Mouse (Mus musculus) frontal cortex, postnatal 10 days (tissue): ENCODE measurements around the gene Apoh.

Experiments
- DNase-seq, 2 experiments: peaks; one replicate each; pipeline ENCODE4 v3.0.0; 2022; ENCODE audit warnings: low spot score in 2 of 2, mixed read lengths in 1 of 2

Apoh gene

DNA sequence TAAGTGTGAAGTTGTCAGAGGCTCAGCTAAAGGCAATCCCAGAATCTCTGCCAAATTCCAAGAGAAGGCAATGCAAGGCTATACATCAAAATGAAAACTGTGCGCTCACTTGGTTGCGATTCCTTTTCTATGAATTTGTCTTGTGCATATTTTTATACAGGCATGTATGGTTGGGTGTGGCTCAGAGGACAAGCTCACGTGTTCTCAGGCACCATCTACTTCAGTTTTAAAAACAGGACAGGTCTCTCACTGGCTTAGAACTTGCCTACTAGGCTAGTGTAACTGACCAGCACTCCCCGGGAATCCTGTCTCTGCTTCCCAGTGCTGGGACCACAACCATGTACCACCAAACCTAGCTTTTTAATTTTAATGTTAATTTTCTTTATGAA lies 35.2 kb downstream of the Apoh start:
- no peak for DNase-seq

DNA sequence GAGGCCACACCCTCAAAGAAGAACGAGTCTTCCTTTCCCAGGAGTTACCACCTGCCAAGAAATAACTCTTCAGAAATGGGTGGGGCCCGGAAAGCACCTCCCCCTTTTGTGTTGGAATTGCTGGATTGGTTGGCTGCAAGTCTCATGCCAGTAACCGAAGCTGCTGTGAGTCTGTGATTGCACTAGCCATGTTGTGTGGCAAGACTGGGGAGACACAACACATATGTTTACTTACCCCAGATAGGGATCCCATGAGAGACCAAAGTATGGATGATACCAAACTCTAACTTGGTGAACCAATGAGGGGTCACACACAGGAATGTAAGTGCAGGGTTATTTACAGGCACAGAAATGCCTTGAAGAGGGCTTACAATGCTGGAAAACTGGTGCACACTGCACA lies 39.5 kb downstream of the Apoh start:
- no peak for DNase-seq

DNA sequence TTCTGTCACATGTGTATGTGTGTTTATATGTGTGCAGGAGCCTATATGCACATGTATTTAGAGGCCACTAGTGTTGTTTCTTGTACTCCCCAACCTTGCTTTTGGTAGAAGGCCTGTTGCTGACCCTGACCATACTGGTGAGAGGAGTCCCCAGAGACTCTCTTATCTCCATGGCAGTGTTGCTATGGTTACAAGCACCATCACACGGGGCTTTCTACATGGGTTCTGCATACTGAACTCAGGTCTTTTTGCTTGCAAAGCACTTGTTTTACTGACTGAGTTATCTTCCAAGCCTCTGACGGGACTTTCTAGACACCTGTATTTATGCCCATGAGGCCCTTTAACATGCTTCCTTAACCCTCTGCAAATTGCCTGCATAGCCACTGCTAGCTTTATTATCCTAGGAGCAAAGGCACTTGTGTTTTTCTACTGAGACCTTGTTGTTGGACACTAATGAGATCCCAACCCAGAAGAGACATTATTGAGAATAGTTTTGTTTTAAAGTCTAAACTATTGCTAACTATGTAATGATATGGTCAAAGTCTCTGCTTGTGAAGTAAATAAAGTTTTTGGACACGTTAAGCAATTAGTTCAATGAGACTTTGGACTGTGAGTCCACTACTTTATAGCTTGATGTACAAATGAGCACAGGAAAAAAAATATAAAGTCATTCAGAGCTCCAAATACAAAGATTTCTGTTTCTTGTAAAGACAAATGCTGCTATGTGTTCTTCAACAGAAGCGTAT lies 41.9 kb downstream of the Apoh start:
- DNase-seq, result no peak

DNA sequence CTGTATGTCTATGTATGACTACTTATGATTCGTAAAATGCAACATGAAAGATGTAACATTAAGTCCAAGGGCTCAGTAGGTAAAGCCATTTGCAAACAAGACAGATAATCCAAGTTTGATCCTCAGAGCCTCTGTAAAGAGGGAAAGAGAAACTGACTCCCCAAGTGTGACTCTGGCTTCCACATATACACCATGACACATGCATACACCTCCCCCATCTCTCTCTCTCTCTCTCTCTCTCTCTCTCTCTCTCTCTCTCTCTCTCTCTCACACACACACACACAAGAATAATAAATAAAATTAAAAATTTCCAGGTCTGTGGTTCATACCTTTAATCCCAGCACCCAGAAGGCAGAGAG lies 42.5 kb downstream of the Apoh start:
- no peak for DNase-seq

DNA sequence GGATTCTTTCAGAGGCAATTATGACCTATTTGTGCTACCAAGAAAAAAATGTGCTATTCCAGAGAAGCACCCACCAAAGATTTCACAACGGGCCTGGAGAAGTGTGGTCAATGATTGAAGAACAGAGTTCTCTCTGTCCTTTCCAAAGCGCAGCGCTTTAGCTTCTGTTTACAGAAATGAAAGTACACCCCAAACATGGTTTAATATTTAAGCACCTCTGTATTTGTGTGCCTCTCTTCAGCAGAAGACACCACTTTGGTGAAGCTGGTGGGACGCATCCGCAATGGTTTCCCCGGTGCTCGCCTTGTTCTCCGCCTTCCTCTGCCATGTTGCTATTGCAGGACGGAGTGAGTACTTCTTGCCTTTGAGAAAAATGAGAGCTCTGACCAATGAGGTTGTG lies 51.9 kb downstream of the Apoh start:
- DNase-seq, result no peak

DNA sequence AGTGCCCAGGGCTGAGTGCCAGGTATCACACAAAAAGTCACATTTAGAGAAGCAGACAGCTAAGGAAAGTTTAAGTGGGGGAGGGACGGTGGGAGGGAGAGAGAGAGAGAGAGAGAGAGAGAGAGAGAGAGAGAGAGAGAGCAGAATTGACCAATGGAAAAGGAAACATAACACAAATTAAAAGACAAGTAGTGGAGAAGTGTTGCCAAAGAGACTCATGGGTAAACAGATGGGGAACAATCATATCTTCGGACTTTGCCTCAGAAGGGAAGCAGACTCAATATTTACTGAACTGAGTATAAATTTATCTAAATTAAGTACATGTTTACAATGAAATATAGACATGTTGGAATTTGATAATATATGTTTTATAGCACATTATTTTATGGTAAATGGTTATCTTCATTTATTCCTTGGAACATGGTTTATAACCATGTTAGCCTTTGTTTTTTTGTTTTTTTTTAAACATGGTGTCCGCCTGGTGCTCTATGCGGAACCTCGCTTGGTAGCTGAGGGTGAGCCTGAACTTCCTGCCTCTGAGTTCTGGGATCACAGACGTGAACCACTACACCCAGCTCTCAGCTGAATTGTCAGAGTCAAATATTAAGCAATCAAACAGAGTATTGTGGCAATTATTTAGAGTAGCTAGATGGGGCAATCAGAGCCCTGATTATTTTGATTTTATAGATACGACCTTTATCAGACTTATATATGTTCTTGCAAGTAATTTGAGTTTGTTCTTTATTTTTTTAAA lies 53.1 kb downstream of the Apoh start:
- DNase-seq, result no peak

DNA sequence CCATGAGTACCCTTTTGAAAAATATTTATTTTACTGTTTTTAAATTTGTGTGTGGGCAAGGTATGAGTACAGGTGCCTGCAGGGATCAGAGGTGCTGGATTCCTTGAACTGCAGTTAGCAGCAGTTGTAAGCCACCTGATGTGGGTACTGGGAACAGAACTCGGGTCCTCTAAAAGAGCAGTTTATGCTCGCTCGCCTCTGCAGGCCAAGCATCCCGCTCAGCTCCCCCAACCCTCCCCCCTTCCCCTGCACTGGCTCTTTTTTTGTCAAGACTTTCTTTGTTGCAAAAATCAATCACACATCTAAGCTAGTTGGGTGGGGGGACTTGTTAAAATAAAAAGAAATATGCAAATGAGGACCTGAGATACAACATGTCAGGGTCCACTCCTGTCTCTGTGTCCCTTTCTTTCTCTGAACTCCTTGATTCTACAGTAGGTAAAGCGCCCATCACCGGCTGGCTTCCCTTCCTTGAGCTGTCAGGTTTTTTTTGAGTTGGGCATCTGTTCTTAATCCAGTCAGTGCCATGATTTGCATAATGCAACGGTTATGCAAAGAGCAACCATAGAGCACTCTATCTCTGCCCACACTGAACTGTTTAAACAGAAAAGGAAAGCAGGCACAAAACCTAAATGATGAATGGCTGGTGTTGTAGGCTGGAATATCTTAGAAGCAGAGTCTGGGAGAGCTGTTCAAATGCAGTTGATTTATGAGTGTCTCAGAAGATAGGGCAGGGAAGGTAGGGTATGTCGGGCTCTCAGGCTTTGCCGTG lies 66.9 kb downstream of the Apoh start:
- DNase-seq, result no peak

DNA sequence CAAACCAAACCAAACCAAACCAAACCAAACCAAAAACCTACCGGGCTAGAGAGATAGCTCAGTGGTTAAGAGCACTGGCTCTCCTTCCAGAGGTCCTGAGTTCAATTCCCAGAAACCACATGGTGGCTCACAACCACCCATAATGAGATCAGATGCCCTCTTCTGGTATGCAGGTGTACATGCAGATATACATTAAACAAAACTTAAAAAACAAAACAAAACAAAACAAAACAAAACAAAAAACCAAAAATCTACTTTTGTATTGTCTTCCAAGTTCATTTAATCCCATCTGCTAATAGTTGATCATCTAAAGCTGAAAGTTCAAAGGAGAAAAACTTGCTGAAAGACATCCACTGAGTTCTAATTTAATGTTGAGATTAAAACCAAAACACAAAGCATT lies 73.2 kb downstream of the Apoh start:
- no peak for DNase-seq

DNA sequence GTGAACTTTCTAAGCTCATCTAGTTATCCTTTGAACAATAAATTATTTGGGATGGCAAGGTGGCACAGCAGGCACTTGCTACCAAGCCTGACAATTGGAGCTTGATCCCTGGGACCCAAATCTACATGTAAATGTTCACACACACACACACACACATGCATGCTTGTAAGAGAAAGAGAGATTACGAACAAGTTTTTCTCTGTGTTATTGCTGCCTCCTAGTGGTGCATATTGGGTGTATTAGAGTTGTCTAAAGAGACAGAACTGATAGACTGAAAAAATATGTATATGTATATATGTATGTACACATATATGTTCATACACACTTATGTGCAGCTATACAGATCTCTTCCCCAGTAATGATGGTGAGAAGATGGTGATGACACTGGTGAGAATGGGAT lies 75.4 kb downstream of the Apoh start:
- DNase-seq, result no peak

DNA sequence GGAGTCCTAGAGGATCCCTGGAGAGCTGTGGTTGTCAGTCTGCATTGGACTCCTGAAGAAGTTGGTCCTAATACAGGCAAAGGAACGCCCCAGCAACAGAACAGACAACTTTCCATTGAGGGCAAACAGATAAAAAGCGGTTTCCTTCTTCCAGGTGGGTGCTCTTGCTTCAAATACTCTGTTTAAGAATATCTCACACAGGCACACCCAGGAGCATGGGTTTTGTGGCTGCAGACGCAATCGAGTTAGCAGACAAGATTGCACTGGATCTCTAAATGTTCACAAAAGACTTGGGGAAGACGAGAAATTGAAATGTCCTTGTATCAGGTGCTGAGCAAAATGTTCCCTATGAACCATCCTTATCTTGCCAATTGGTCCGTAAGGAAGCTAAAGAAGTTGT lies 76.1 kb downstream of the Apoh start:
- no peak for DNase-seq

DNA sequence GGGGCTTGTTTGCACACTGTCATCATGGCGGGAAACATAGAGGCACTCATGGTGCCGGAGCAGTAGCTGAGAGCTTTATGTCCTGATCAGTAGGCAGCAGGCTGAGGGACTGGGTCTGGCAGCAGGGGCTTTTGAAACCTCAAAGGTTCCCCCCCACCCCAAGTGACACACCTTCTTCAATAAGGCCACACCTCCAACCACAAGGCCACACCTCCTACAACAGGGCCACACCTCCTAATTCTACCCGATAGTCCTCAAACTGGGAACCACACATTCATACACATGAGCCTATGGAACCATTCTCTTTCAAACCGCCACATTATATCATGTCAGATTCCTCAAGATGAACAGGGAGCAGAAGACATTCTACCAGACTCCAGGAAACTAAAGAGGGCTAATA lies 77.6 kb downstream of the Apoh start:
- DNase-seq, result no peak

DNA sequence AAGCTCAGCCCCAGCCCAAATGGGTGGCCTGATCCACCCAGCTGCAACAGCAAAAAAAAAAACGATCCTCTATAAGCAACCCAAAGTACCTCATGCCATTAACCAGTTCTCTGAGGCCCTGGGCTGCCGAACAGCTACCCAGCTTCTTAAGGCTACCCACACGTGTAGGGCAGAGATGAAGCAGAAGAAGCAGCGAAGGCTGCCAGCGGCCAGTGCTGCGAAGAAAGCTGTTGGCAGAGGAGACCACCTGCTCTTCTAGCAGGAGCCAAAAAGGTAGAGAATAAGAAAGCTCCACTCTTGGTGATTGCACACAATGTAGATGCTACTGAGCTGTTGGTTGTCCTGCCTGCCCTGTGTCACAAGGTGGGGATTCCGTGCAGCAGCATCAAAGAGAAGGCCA lies 80.1 kb downstream of the Apoh start:
- no peak for DNase-seq

DNA sequence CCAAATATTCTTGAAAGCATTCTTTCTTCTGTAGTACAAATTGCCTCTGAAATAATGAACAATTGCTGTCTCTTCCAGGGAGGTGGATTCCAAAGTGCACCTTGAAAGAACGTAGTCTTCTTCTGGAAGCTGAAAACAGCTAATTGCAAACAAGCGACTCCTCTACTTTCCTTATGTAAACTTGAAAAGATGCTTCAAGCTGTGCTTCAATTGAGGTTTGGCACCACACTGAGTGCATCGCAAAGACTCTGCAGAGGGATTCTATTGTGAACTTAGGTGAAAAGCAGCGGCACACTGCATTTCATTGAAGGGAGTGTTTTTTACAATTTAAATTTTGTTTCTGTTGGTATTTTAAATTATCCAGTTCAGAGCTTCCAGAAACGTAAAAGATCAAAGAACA lies 81.0 kb downstream of the Apoh start:
- no peak for DNase-seq

DNA sequence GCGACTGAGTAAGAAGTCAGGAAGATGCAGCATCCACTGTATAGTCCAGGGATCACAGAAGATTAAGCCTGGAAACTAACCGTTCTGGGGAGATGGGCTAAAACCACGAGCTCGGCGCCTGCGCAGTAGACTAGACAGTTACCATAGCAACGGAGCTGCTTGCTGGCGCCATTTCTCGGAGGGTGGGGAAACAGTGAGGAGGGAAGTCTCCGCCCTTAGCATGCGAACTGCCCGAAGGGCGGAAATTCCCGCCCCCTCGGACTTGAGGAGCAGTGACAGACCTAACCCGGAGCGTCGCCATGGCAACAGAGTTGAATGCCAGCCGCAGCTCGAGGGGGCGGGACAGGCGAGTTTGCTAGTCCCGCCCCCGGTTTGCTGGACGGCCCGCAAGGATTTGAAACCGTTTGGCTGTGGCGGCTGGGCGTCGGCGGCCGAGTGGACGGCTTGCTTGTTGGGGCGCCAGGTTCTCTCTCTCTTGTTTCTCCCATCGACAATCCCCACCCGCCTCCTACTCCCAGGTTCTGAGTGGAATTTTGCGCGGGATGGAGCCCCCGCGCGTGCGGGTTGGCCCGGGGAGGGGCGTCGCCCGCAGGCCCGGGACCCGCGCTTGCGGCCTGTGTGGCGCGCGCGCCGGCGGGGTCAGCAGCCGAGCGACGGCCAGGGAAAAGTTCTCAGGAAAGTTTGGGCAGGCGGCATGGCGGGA lies 81.9 kb downstream of the Apoh start, which contains the start of gene Cep112:
Cep112 (plus strand) TSS at position 304 of the 703 bp plus-strand sequence.
- DNase-seq, result peak; percentile 95 to 98

DNA sequence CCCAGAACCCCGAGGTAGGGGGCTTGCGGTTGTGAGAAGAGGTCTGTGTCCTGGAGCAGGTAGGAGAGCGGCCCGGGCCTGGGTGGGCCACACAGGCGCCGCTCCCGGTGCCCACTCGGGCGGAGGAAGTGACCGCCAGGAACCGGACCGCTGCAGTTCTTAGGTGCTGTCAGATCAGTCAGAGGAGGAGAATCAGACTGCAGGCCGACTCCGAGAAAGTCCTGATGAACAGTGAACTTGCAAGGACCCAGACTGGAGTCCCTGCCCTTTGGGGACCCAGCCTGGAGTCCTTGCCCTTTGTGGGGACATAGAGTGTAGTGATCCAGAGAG lies 82.4 kb downstream of the Apoh start:
- no peak for DNase-seq

DNA sequence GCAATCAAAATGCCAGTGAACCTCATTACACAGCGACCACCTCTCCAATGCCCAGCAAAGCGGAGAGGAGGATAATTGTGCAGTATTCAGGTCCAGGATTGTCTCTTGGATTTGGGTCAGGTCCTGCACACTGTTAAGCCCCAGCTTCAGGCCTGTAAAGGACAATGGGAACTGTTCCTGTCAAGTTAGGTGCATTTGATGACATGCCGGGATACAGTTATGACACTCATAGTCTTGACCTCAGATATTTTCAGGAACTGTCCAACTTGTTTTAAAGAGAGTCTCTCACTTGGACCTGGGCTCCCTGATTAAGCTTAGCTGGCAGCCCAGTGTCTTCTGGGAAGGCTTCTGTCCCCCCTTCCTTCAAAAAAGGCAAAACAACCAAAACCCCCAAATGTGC lies 82.9 kb downstream of the Apoh start:
- no peak for DNase-seq

DNA sequence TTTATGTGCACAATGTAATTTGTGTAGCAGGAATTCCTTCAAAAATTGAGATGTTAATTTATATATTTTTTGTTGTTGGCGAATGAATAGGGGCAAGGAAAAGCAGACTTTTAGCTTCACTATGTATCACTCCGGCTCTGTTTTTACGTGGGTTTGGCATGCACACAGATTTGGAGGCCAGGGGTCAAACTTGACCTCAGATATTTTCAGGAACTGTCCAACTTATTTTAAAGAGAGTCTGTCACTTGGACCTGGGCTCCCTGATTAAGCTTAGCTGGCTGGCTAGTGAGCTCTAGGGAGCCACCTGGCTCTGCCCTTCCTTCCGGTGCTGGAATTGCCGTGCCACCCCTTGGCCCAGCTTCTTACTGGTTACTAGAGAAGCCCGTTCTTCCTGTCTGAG lies 84.0 kb downstream of the Apoh start:
- DNase-seq, result no peak

DNA sequence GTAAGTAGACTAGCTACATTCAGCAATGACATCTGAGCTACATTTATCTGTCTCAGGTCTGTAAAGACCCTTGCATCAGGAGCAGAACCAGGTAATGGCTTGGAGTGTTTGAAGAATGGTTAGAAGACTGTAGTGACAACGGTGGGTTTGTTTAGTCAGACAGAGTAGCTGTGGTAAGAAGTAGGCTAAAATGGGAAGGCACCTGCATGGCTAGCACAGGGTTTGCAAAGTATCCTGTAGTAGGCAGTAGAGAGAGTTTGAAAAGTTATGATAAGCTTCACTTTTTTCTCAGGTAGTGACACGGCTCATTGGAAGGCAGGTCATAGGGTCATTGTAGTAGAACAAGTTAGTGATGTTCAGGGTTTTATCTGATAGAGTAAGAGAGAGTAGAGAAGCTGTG lies 85.9 kb downstream of the Apoh start:
- no peak for DNase-seq

DNA sequence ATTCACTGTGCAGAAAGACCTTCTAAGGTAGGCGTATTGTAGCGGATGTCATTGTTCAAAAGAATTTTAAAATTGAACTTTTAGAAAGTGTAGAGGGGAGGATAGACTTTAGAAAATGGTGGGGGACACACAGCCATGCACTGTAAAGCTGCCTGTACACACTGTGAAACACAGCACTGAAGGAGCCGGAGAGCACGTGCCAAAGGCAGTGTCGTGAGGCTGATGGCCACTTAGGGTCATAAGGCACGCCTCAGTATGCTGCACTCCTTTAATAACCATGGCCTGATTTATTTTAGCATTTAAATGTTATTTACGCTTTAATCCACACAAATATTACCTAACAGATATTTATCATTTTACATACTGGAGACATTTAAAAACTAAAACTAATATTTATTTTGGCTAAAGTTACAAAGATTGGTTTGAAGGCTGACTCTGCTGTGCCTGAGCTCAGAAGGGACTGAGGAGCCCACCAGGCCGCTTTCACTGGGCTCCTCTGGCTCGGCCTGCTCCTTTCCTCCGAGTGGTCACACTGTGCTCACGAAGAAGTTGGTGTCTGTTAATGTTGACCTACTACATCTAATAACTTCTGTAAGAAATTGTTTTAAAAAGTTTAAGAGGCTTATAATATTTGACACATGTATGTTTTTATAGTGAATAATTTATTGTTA lies 100.9 kb downstream of the Apoh start:
- no peak for DNase-seq

DNA sequence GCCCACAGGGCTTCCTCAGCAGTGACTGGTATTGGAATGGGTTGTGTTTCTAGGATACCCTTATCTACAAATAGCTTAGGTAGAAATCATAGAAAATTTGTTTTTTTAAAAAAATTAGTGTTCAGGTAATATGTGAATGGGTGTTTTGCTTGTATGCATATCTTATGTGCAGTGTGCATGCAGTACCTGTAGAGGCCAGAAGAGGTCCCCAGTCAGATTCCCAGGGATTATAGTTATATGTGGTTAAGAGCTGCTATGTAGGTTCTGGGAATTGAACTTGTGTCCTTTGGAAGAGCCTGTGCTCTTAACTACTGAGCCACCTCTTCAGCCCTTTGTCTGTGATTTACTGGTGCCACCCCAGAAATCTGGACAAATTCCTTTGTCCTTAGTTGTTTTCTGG lies 104.0 kb downstream of the Apoh start:
- DNase-seq, result no peak

DNA sequence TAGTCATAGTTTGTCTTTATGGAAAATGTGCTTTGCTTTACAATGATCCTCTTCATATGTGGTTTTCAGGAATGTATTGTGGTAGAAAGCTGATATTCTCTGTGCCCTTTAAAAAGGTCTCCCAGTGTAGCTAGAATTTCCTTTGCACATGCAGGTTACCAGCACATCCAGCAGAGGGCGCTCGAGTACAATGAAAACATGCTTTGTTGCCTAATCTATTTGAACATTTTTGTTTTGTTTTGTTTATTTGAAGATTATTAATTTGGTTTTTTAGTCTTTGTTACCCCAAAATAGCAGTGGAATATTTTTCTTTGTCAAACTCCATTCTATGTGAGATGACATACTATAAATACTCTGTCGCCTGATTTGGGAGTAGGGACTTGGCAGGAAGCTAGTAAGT lies 106.7 kb downstream of the Apoh start:
- peak in 1 of 2 experiments; percentile 67 for DNase-seq

DNA sequence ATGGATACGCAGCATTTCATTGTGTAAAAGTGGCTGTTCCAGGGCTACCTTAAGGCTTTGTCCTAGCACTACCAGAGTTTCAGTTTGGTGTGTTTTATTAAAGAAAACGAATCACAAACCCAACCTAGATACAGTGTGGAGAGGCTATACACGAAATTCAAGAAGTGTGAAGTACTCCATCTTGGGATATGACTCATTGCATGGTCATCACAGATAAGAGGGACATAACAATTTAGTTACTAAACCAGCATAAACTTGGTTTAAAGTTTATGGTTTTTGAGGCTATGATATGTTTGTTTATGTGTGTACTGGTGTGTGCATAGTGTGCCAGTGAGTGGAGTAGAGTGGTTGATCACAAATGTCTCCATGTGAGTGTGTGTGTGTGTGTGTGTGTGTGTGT lies 116.4 kb downstream of the Apoh start:
- DNase-seq, result no peak
